Mouse (Mus musculus) mouse embryonic stem cell (cell line): ENCODE data around the gene 1700086D15Rik.

Experiments used
- in situ Hi-C, 2 experiments: fragments of 300-500 bp; cut with MboI; formaldehyde crosslinking; loops; 1 replicate in 1 of 2; 3 replicates in 1 of 2; pipeline ENCODE4 v1.14.3; 2019 to 2020; ENCODE audit warnings: low sequenced_read_pairs in 2 of 2, low pct_unique_long_range_greater_than_20kb in 1 of 2, mixed read lengths in 1 of 2; ENCODE audit not compliant: unreplicated experiment in 1 of 2

1700086D15Rik gene

GRCm38 (mm10) chr11:65159791-65160190 lies at the start of gene 1700086D15Rik:
Gene 1700086D15Rik (minus strand): TSS chr11:65159891.
- in situ Hi-C loops, result no loop called here

GRCm38 (mm10) chr11:65209441-65209840 lies 49.8 kb upstream of the 1700086D15Rik start:
- in situ Hi-C loops, result no loop called here

GRCm38 (mm10) chr11:65205306-65205705 lies 45.6 kb upstream of the 1700086D15Rik start:
- in situ Hi-C loops, result no loop called here

- in situ Hi-C loops, result no loop called here
Measured at GRCm38 (mm10) chr11:65204651-65205050, 45.0 kb upstream of the 1700086D15Rik start.

- in situ Hi-C loops, result no loop called here
Measured at GRCm38 (mm10) chr11:65203020-65203419, 43.3 kb upstream of the 1700086D15Rik start.

GRCm38 (mm10) chr11:65202236-65202635 lies 42.5 kb upstream of the 1700086D15Rik start:
- in situ Hi-C loops, result no loop called here

GRCm38 (mm10) chr11:65198026-65198425 lies 38.3 kb upstream of the 1700086D15Rik start:
- in situ Hi-C loops, result no loop called here

- in situ Hi-C loops, result no loop called here
Measured at GRCm38 (mm10) chr11:65197280-65197679, 37.6 kb upstream of the 1700086D15Rik start.

- in situ Hi-C loops, result no loop called here
Measured at GRCm38 (mm10) chr11:65186974-65187373, 27.3 kb upstream of the 1700086D15Rik start.

GRCm38 (mm10) chr11:65185114-65185513 lies 25.4 kb upstream of the 1700086D15Rik start:
- in situ Hi-C loops, result no loop called here

GRCm38 (mm10) chr11:65170121-65170750 lies 10.5 kb upstream of the 1700086D15Rik start:
- in situ Hi-C loops, result no loop called here

GRCm38 (mm10) chr11:65162767-65163120 lies 3.1 kb upstream of the 1700086D15Rik start, which contains the start of gene Arhgap44:
Gene Arhgap44 (minus strand): TSS chr11:65162961.
- in situ Hi-C loops, result no loop called here

- in situ Hi-C loops, result no loop called here
Measured at GRCm38 (mm10) chr11:65161881-65162766, 2.4 kb upstream of the 1700086D15Rik start.

- in situ Hi-C loops, result no loop called here
Measured at GRCm38 (mm10) chr11:65160991-65161880, 1.5 kb upstream of the 1700086D15Rik start.

- in situ Hi-C loops, result no loop called here
Measured at GRCm38 (mm10) chr11:65158658-65158990, 1.1 kb downstream of the 1700086D15Rik start.

GRCm38 (mm10) chr11:65157966-65158657 lies 1.6 kb downstream of the 1700086D15Rik start:
- in situ Hi-C loops, result no loop called here

- in situ Hi-C loops, result no loop called here
Measured at GRCm38 (mm10) chr11:65153006-65153405, 6.7 kb downstream of the 1700086D15Rik start.

- in situ Hi-C loops, result no loop called here
Measured at GRCm38 (mm10) chr11:65148441-65148840, 11.2 kb downstream of the 1700086D15Rik start.
